Mouse (Mus musculus) urinary bladder, adult 18-20 months (tissue): Measurements from ENCODE around the gene Asrgl1.
"Not testable (repeated sequence)": the region's sequence is repeated elsewhere in the genome, so short reads cannot be mapped to it uniquely, and the experiment has no call there.

ENCODE experiments used
- DNase-seq, 2 experiments: peaks; one replicate each; pipeline ENCODE4 v3.0.0; 2022; ENCODE audit warnings: low spot score in 2 of 2, mixed read lengths in 2 of 2

The Asrgl1 gene

GRCm38 (mm10) chr19:9105101-9105685 lies 30.2 kb downstream of the Asrgl1 start:
- no peak for DNase-seq

DNA sequence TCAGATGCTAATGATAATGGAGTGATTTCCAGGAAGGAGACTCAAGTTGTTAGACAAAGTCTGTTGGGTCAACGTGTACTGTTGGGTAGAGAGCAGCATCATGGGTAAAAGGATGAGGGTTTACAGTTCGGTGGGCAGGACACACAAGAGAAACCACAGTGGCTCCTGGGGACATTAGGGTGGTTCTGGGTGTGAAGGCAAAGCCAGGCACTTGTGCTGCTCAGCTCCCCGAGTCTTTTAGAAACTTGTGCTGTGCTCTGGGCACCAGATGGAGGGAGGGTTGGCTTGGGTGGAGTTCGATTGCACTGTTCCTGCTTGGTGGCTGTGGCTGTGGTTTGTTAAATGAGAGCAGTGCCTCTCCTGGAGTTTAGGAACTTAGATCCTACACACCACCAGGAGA lies 31.4 kb downstream of the Asrgl1 start:
- DNase-seq: no peak

- DNase-seq: no peak
These were observed 34.4 kb downstream of the Asrgl1 start for GRCm38 (mm10) chr19:9101062-9101457.

DNA sequence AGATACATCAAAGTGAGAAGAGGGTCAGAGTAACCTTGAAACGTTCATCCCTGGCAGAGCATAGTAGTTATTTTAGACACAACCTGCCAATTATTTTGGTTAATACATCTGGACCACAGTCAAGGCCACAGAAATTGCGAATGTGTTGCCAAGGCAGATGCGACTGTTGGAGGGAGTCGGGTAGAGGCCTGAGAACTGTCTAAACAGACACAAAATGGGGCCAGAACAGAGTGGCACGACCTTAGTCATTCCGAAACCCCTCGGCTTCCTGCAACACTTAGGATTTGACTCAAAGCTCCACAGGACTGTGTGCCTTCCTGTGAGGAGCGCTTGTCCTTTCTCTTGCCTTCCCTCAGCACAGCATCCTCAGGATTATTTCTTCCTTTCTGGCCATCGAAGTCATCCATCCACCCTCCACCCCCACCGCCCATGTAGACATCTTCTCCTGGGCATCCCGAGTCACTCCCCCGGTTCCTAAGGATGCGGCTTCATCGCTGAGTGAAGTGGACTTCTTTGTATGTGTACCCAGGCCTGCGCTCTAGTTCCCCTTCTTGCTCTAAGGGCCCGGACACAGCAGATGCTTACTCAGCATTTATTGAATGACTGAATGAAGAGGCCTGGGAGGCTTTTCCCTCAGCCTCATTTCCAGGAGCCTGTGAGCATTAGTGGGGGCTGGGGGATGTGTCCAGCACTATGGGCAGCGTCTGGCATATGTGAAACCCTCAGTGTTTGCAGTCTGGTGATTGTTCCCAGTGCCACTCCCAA lies 35.0 kb downstream of the Asrgl1 start:
- DNase-seq: no peak

GRCm38 (mm10) chr19:9099751-9100150 lies 35.7 kb downstream of the Asrgl1 start:
- no peak for DNase-seq

DNA sequence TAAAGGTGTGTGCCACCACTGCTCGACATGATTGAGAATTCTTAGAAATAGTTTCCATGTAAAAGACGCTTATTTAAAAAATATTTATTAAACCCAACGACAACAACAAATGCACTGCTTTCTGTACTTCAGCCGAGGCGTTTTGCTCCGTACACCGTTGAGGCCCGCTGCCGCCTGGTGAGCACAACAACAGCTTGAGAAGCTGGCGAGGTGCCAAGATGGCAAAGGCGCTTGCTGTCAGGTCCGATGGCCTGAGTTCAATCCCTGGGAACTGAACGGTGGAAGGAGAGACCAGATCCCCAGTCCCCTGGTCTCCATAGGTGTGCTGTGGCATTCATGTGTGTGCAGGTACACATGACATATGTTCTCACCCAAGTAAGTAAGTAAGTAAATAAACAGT lies 38.0 kb downstream of the Asrgl1 start:
- DNase-seq: no peak

GRCm38 (mm10) chr19:9095111-9095510 lies 40.3 kb downstream of the Asrgl1 start:
- DNase-seq: no peak

- peak; percentile 52 to 79 for DNase-seq
These were observed 44.7 kb downstream of the Asrgl1 start for GRCm38 (mm10) chr19:9090709-9091108.

DNA sequence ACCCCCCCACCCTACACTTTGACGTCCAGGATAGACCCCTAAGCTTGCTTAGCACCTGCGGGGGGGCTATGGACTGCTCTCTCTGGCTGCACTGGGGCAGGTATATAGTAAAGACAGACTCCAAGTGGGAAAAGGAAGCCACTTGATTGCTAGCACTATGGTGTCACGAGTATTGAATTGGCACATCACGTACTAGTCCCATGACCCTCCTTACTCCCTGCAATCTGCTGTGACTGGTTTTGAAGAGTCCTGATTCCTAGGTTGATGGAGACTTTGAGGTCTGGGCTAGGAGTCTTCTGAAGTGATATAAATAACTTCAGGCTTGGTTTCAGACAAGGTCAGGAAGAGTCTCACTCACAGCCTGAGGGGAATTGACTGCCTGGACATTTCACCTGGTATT lies 45.2 kb downstream of the Asrgl1 start:
- DNase-seq: no peak

DNA sequence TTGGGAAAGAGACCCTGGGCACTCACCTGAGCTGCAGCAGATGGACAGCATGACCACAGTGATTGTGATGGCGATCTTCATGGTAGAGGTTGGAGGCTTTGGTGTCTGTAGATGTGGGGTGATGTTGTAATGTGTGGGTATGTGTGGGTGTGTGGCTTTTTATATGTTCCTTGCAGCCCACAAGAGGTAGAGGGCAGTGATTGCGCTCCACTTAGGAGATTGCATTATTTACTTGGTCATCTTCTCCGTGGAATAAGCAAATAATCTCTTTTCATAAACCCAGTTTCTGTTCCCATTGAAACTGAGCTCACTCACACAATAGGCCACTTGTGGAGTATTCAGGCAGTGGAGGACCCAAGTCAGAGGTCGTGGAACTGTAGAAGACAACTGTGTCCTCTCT lies 47.6 kb downstream of the Asrgl1 start, which contains the start of gene Scgb1a1:
Gene Scgb1a1, minus strand, starts transcription at position 138 of the 400 bp plus-strand sequence.
- DNase-seq: no peak

- DNase-seq: not testable (repeated sequence)
These were observed 51.5 kb downstream of the Asrgl1 start for GRCm38 (mm10) chr19:9083892-9084291.

GRCm38 (mm10) chr19:9083010-9083355 lies 52.5 kb downstream of the Asrgl1 start:
- DNase-seq: no peak

DNA sequence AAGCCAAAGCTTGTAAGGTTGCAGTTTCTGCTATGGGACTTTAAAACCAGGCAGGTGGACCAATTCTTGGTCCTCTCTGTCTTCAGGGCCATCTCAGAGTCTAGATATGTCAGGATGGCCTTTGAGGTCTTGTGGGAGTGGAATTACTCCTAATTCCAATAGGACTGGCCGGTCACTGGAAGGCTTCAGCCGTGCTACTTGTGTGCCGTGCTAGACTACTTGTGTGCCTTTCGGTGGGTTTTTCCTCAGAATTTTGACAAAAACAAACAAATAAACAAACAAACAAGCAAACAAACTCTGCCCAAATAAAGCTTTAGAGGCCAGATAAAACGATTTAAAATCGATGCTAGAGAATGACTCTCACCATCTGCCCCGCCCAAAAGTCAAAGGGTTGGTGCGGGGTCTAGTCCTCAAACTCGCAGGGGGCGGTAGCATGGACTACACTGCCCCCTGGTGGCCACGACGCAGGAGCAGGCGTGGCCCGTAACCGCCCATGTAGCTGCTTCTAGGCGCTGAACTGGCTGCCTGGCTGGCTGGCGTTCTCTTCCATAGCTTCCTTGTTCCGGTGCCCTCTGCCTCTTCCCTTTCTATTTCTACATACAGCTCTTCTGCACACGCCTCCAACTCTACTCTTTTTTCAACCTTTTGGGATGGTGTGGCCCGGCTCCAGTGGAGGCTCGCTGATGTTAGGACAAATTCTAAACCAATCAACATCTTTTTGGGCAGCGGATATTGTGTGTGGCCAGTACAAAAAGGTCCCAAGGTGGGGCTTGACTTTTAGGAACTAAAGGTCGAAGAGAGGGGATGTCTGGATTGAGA lies 53.0 kb downstream of the Asrgl1 start:
- DNase-seq: peak in 1 of 2 experiments; percentile 81

- DNase-seq: no peak
These were observed 53.9 kb downstream of the Asrgl1 start for GRCm38 (mm10) chr19:9081311-9082190.

DNA sequence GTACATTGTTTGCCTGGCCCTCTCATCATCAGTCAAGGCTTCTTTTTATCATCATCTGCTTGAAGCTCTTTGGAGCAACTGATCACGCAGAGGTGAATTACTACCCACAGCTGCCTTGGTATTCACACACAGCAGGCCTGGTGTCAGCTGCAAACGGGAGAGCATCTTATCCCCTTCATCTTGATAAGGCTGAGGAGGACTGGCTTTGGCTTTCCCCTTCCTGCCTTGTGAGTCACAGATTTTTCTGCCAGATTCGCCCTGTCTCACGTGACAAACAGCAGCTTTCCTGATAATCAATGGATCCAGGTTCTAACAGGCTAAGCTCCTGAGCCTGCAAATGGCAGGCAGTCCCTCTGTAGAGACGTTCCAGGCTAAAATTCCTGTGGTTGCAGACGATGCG lies 55.5 kb downstream of the Asrgl1 start:
- DNase-seq: peak in 1 of 2 experiments; percentile 46

GRCm38 (mm10) chr19:9076982-9077660 lies 58.3 kb downstream of the Asrgl1 start:
- no peak for DNase-seq

DNA sequence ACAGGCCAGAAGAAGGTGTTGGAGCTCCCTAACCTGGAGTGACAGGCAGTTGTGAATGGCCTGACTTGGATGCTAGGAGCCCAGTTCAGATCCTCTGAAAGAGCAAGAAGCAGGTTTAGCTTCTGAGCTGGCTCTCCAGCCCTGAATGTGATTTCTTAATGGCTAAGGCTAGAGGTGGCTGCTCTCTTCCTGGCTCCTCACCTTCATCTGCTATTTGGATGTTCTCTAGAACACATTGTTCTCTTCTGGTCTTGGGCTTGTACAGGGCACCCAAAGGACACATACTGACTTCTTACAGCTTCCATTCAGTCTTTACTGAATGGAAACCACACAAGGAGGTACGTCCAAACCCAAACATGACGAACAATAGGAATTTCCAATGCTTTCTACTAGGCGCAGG lies 59.4 kb downstream of the Asrgl1 start:
- no peak for DNase-seq

DNA sequence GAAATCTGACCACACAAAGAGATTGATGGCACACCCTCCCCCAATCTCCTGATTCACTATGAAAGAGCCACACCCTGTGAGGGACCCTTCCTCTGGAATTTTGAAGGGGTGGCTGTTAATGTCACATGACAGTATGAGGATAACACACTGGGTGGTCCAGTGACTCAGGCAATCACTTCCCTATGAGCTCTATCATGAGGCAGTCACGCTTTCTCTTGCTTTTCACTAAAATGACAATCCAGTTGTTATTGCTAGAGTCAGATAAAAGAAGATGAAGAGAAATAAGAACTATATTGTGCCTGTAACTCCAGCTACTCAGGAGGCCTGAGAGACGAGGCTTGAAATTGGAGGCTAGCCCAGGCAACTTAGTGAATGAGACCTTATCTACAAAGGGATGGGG lies 59.9 kb downstream of the Asrgl1 start:
- DNase-seq: no peak

DNA sequence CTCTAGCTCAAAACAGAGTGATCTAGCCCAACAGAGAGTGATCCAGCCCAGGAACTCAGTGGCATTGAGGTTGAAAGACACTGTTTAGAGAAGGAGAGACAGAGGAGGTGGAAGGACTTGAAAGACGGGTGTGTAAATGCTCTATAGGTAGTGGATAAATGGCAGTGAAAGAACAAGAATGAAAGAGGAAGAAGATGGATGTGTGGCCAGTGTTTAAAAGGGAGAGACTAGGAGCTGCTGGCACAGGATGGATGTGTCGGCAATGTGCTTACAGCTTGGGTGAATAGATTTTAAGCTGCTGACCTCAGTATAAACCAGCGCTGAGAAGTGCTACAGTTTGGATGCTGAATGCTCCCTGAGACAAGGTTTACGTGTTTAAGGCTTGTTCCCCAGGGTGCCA lies 61.0 kb downstream of the Asrgl1 start:
- no peak for DNase-seq

DNA sequence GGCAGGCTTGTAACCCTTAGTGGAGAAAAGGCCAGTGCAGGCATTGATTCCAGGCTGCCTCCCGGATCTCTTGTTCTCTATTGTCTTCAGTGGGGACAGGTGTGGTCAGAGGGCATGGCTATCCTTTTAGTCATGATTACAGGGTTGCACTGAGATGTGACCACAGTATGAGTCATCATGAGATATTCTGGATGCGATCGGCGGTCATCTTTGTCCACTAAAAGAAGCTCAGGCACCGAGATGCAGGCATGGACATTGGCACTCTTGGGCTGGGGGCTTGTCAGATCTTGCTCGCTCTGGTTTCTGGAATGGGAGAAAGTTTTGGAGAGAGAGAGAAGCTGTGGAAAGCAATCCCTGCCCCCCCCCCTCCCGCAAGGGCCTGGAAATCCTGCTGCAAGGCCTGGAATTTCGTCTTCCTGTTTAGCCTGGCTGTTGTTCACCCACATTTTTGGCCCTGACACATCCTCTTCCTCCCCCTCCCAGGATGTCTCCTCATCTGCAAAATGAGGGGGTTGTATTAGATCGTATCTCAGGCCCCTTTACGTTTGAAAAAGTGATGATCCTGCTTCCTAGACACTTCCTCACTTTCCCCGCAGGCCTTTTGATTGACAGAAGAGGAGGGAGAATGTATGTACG lies 61.5 kb downstream of the Asrgl1 start:
- no peak for DNase-seq

GRCm38 (mm10) chr19:9072157-9072530 lies 63.3 kb downstream of the Asrgl1 start:
- DNase-seq: no peak
